Mouse (Mus musculus): Measurements from ENCODE around the gene Serpinf2.

Gene Serpinf2

DNA sequence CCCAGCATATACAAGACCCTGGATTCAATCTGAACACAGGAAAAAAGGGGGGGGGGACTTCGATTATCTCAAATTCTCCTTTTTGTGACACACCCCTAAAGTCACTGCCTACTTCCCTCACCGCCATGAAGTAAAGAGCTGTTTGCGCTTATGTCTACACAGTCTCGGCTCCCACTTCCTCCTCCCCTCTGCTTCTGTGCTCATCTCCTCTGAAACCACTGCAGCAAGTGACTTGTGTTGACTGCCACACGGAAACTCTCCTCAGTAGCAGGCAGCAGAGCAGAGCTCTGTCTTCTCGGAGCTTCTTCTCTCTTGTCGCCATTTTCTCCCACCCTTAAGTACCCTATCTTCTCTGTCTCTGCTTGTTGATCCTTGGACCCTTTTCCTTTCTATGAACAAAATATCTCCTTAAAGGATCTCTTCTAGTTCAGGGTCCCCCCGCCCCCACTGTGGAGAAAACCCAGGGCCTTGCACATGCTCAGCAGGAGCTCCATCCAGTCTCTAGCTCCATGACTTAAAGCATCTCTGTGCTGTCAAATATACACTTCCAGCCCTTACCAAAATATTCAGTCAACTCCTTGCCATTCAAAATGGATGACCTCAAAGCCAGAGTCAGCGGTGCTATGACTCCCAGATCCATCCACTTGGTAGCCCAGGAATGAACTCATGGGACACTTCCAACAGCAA, 10.2 kb downstream of the Serpinf2 start:
- DNase-seq (ENCODE audit: low spot score): no peak

DNA sequence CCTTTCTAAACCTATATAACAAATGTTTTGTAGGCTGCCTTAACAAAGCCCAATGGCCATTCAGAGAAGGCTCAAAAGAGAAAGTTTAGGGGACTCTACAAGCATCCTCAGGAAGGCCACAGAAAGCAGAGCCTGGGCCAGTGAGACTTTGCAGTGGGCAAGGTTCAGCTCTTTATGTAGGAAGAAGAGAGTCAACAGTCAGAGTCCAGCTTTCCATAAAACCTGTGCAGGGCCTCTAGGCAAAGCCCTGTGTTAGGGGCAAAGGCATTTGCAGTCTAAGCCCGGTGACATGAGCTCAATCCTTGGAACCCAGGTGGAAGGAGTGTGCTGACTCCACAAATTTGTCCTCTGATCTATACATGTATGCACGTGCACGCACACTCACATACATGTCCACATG, 14.9 kb downstream of the Serpinf2 start:
- DNase-seq (ENCODE audit: low spot score): no peak

DNA sequence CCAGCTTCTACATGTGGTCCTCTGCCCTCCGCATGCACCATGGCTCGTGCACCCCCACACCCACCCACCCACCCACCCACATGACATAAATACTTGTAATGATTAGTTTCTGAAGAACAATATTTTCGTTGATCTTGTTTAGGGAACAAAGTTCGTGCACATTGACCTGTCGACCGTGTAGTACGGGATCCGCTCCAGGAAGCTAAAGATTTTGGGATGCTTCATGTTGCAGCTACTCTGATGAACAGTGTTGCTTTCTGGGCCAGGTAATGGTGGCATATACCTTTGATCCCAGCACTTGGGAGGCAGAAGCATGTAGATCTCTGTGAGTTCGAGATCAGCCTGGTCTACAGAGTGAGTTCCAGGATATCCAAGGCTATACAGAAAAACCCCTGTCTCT, 15.4 kb downstream of the Serpinf2 start:
- DNase-seq (ENCODE audit: low spot score): no peak

DNA sequence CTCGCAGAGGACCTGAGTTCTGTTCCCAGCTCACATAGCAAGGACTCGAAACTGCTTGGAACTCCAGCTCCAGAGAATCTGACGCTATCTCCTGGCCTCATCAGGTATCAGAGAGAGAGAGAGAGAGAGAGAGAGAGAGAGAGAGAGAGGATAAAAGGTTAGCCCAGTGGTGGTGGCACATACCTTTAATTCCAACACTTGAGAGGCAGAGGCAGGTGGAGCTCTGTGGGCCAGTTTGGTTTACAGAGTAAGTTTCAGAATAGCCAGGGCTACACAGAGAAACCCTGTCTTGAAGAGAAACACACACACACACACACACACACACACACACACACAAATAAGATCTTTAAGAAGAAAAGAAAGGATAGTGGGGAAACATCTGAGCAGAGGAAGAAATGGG, 16.3 kb downstream of the Serpinf2 start:
- DNase-seq (ENCODE audit: low spot score): no peak

DNA sequence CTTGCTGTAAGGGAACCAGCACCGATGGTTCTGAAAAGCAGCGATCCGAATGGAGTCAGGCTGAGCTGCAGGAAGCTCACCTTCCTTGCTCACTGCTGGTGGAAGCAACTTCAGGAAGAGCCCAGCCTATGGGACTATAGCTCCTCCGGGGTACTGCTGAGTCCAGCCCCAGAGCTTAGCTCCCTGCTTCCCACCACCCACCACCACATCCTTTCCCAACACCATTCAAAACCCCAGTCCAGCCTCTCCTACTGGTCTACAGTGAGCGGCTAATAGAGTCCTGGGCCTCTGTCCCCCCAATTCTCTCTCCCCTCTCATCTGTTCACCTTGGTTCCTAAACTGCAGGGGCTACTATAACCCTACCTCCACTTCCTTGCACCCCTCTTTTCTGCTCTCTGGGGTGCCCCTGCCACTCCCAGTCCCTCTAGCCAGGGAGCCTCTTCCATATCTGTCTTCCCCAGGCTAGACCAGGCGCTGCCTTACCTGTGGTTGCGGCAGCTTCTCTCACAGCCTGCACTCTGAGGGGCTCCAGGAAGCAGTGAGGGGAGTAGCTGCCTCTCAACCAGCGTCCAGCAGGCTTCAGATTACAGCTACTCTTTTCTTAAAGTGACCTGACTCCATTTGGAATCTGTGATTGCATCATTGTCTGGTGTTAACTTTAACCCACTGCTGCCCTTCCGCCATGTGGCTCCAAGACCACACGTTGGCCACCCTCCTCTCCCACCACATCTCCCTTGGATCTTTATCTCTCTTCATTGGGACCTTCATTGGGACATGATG, 17.2 kb downstream of the Serpinf2 start, which contains the start of gene Serpinf1:
Gene Serpinf1, minus strand, starts transcription at position 689 of the 780 bp plus-strand sequence.
- DNase-seq (ENCODE audit: low spot score): no peak

DNA sequence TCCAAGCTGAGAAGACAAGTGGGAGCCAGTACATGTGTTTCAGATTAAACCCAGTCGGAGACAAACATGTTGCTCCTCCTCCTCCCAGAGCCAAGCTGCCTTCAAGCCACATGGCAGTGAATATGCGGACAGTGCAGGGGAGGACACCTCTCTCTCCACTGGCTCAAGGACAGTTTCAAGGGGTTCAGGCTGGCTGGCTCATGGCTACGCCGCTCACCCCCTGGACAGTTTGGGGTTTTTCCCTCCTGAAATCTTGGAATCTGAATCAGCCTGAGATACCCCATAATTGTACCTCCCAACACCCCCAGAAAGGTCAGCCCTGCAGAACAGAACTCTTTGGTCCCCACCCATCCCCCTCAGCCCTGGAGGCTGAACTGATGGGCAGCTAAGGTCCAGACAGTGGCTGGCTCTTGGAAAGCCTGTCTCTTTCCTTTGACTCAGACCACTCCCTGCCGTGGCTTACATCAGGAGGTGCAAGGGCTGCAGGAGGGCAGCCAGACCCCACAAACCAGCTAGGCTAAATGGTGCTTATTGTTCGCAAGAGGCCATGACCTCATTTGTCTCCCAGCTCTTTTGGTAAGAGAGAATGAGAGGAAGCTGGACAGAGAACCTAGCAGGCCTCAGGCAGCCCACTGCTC, 17.9 kb downstream of the Serpinf2 start:
- DNase-seq (ENCODE audit: low spot score): no peak

DNA sequence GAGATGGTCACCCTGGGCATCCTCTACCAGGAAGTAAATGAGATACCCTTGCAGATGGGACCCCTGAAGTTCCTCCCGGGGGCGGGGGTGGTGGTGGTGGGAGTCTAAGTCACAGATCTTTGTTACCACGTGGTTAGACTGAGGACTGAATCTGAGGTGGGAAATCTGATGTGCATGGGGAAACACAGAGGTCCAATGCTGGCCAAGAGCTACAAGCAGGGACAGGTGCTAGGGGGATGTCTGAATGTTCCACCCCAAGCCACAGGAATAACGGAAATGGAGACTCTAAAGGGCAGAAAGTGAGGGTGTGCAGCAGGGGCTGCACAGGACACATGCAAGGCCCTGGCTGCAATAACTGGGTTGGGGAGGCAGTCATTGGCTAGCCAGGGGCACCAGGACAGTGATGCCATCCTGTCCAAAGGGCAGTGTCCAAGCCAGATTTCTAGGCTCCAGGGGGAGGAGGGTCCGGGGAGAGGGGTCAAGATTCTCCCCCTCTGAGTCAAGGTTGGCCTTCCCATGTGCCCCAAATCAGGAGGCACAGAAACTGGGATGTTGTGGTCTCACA, 18.5 kb downstream of the Serpinf2 start:
- no peak for DNase-seq (ENCODE audit: low spot score)

DNA sequence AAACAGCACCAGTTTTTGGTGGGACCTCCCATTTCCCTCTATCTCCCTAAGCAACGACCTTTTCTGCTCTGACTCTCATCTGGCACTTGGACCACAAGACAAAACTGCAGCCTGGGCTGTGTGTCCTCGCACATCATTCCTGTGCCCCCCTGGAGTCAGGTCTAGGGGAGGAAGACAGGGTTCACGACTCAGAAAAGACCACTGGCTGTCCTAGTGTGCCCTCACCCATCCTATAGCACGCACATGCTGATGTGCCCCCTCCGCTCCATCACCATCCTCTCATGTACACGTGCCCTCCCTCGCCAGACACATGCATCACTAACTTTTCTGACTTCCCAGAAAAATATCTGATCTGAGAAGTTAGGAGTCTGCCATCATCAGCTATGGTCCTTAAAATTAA, 19.4 kb downstream of the Serpinf2 start:
- DNase-seq (ENCODE audit: low spot score): no peak

DNA sequence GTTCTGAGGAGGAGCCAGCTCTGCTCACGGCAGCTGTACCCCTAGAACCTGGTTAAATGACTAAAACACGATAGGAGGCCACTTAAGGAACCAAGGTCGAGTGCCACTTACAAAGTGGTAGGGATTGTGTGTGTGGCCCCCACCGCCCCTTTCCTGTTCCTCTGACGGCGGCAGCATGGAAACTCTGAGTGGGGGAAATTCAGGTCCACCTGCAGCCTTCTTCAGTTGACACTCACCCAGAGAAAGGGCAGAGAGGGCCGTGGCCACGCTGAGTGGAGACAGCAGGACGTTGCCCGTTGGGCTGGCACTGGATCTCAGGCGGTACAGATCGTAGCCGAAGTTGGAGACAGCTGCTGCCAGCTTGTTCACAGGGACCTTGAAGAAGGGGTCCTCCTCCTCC, 23.4 kb downstream of the Serpinf2 start:
- no peak for DNase-seq (ENCODE audit: low spot score)

DNA sequence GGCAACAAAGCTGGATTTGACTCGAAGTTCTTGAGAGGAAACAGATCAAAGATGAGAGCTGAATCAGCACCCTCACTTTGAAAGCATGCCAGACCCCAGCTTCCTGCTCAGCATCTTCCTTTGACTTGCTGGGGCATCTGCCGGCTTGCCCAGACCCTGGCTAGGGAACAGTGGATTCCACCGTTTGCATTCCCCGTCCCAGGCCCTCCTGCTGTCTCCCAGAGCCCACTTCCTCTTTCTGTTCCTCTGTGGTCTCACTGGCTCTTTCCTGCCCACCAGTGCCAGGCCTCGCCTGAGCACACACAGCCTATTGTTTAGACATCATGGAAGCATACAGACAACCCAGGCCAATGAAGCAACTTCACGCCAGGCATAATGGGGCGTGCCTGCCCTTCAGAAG, 24.3 kb downstream of the Serpinf2 start:
- DNase-seq (ENCODE audit: low spot score): no peak

DNA sequence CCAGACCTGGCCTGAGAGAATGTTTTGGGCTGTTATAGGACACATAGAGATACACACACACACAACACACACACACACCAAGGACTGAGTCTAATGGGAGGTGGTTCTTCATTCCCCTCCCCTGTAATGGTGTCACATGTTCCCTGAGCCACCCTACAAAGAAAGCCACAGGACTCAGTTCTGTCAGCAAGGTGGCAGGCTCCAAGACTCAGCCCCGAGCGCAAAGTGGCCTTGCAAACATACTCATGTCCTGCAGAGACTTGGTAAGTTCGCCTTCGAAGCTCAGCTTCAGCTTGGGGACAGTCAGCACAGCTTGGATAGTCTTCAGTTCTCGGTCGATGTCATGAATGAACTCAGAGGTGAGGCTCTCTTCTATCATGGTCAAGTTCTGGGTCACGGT, 28.8 kb downstream of the Serpinf2 start:
- DNase-seq (ENCODE audit: low spot score): no peak

DNA sequence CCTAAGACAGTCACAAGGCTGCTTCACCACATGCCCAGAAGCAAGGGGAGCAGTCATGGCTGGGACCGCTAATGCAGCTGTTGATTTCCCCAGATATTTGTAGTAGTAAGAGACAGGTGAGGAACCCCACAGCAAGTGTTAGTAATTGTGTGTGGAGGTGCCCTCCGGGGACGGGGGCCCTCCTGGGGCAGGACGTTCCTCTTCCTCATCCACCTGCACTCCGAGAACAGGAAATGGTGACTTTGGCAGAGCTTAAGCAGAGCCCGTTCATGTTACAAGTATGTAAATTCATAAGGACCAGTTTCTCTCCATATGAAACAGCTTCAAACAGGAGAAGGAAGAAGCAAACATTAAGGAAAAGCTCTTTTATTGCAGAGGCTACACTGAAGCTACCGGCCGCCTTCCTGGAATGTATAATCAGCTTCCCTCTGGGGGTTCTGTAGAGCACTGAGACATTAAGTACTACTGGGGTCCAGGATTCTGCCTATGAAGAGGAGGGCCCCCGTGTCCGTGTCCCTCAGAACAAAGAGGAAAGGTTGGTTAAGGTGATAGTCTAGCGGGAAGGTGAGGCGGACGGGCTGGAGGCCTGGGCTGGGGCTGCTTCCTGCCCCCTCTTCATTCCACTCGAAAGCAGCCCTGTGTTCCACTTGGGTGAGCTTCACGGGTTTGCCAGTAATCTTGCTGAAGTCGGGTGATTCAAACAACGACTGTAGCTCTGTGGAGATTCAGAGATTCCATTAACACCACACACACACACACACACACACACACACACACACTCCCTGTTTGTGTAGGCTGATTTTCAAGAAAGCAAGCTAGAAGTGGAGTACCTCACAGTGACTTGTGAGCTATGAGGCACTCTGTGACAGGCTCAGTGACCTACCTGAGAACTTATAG, 29.5 kb downstream of the Serpinf2 start:
- no peak for DNase-seq (ENCODE audit: low spot score)

DNA sequence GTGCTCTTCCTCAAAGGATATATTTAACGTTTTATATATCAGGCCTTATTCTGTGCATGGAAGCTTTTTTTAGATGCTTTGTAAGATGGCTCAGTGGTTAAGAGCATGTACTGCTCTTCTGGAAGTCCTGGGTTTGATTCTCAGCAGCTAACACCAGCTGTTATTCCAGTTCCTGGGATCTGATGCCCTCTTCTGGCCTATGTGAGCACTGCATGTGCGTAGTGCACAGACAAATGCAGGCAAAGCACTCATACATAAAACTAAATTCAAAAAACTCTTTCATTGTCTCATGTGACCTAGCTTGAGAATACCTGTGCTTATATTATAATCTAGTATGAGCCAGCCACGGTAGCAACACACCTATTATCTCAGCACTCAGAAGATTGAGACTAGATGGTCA, 32.5 kb downstream of the Serpinf2 start:
- peak; percentile 54 for DNase-seq (ENCODE audit: low spot score)

DNA sequence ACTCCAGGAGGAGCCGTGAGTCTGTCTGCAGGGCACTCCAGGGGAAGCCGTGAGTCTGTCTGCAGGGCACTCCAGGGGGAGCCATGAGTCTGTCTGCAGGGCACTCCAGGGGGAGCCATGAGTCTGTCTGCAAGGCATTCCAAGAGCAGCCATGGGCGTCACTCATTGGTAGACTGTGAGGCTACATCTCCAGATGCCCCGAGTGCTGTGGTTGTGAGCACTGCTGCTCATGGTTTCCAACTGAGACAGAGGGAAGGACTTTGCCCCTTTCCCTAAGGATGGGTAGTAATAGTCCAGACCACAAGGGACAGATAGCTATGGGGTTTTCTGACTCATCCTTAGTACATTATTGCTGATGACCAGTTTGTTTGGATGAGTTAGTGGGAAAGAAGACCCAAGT, 33.3 kb downstream of the Serpinf2 start:
- DNase-seq (ENCODE audit: low spot score): no peak

DNA sequence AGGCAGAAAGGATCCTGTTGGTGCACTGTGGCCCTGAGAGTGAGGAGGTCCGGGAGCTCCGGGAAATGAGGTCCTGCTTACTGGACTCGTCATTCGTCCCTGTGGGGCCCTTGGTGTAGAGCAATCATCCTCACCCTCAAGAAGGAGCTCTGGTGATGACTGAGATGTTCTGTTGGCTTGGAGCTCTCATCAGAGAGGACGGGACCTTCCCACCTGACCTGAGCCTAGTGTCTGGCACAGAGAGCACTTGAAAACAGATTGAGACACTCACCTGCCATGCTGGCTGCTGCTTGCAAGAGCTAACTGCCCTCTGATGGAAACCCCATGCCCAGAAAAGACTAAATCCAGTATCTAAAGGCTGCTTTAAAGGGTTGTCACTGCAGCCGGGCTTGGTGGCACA, 34.6 kb downstream of the Serpinf2 start:
- DNase-seq (ENCODE audit: low spot score): no peak

DNA sequence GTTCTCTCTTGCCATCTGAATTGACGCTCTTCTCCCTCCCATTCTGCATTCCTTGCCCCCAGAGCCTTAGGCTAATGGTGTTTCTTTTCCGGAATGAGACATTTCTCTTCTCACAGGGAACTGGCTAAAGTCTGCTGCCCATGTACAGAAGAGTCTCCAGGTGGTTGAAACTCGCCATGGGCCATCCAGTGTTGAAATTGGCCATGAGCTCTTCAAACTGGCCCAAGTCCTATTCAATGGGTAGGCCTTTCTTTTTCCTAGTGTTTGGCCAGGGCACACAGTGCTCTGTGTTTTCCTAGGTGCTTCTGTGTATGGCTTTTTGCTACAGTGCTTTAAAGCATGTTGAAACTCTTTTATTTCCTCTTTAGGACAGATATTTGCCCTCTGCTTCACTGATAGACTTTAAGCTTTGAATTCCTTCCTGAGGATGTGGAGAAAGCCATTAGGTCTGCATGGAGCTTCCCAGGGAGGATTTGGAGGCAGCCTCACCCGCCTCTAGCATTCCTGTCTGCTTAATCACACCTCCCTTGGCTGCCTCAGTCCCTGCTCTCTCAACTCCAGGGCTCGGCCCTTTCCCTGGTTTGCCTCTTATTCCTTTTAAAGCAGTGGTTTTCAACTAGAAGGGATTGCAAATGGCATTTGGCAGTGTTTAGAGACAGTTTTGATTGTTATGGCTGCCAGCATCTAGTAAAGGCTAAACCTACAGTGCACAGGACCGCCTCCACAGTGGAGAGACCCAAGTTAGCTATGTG, 35.9 kb downstream of the Serpinf2 start:
- peak; percentile 64 for DNase-seq (ENCODE audit: low spot score)

DNA sequence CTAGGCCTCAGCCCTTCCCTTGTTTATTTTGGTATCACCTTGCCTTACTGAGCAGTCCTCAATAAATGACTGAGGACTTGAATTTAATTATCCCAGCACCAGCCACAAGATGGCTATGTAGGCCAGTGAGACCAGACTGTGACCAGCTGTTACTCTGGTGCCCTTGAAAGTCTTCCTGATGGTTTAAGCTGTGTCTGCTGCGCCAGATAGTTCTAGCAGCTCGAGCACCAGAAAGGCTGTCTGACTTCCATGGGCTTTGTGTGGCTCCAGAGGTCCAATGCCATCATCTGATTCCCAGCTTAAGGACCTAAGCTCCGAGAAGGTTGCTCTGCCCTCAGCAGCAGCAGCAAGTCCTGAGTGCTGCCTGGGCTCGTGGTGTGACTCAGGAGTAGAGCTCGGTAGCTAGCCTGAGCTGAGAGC, 37.1 kb downstream of the Serpinf2 start:
- DNase-seq (ENCODE audit: low spot score): peak; percentile 54

DNA sequence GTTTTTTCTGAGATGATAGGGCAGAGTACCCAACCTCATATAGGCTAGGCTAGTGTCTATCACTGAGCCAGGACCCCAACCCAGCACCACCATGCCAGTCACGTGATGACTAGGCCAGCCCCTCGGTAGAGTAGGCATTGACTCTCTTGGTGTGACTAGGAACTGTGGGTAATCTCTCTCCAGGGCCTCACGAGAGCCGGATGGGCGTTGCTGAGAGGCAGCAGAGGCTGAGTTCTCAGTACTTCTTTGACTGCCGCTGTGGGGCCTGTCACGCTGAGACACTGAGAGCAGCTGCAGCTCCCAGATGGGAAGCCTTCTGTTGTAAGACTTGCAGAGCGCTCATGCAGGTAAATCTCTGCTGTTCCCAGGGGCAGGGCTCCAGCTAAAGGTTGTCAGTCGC, 39.3 kb downstream of the Serpinf2 start:
- no peak for DNase-seq (ENCODE audit: low spot score)

DNA sequence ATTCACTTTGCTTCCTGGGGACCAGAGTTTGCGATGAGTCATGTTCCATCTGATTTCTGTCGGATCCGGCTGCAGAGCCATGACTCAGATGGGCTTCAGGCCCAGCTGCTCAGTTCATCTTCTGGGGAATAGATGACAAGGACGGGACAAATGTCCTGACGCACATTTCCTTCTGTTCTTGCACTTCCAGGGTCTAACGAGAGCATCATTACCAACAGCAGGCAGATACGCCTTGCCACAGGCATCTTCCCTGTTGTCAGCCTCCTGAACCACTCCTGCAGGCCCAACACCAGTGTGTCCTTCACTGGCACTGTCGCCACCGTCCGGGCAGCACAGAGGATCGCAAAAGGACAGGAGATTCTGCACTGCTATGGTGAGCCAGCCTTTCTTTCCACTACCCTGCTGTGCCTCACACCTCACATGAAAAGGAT, 40.0 kb downstream of the Serpinf2 start:
- peak; percentile 27 for DNase-seq (ENCODE audit: low spot score)

DNA sequence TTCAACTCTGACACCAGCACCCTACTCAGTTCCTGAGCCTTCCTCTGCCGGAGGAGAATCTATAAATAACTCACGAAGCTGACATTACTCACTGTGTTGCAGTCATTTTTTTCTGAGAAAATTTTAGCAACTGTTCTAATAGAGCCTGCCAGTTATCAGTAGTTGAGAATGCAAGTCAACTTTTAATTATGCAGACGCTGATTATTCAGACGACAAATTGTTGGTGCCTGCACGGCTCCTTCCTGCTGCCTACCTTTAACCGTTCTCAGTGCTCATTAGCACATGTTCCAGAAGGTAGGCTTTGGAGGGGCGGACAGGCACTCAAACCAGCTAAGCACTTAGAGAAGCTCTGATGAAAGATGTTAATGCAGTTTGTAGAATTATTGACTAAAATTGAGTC, 41.9 kb downstream of the Serpinf2 start:
- no peak for DNase-seq (ENCODE audit: low spot score)

DNA sequence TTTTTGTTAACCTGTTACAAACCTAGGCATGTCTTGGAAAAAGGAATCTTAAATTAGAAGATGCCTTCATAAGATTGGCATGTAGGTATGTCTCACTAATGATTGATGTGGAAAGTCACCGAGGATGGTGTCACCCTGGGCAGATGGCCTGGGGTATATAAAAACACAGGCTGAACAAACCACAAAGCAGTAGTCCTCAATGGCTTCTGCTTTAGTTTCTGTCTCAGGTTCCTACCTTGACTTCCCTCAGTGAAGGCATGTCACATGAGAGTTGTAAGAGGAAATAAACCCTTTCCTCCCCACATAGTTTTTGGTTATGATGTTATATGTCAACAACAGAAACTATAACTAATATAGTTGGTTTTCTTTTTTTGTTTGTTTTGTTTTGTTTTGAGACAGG, 43.8 kb downstream of the Serpinf2 start:
- no peak for DNase-seq (ENCODE audit: low spot score)
